Mouse (Mus musculus): ENCODE data around the gene S1pr4. TPM values are rescaled to one million over a fixed set of nuclear protein-coding genes. Genes with fewer than 3 reads are reported as not detected.

S1pr4 gene
- polyA plus RNA-seq, 1 experiment = 4.9 TPM

DNA sequence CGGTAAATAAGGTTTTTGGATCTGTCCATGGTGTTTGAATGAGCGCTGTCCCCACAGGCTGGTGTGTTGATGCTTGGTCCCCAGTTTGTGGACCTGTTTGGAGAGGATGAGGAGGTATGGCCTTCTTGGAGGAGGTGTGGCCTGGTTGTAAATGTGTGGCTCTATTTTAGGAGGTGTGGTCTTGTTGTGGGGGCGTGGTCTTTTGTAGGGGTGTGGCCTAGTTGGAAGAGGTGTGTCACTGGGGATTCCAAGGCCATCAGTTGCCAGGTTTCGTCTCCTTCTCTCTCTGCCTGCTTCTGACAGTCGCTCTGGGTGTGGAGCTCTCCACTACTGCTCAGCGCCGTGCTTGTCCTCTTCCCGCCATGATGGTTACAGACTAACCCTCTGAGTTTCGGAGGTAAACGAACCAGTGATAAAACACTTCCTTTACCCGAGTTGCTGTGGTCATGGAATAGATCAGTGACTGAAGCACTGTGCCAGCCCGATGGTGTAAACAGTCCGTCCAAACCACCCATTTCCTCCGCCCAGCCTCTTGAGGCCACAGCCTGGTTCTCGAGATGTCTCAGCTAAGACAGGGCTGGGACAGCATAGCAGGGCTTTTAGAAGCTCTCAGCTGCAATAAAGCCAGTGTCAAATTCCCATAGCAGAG lies 5.2 kb upstream of the S1pr4 start:
- H3K4me1 ChIP-seq (ENCODE audit: control insufficient read depth, insufficient read depth, low read length) = no peaks in the 10 kb centered on the region
- DNase-seq = no peak
- WGBS = 77% methylated on average over 15 of the region's 15 CpGs
- H3K27ac ChIP-seq (ENCODE audit: insufficient read depth, low read depth, low read length) = no peak overlapping the region
- no peaks in the 10 kb centered on the region for H3K27me3 ChIP-seq (replicated peaks; ENCODE audit: control insufficient read depth, insufficient read depth, low read length)
- no peak for TF ChIP-seq POLR2A (IDR thresholded peaks at IDR 0.05; ENCODE audit: low read depth, low read length)
- TF ChIP-seq CTCF (conservative IDR thresholded peaks at IDR 0.05; ENCODE audit: insufficient read depth, insufficient read length, low read depth, low read length) = no peak
- H3K36me3 ChIP-seq (ENCODE audit: control insufficient read depth, insufficient read depth, low read length) = no peaks in the 10 kb centered on the region
- no peak overlapping the region for H3K4me3 ChIP-seq (ENCODE audit: insufficient read depth, low read depth, low read length)

DNA sequence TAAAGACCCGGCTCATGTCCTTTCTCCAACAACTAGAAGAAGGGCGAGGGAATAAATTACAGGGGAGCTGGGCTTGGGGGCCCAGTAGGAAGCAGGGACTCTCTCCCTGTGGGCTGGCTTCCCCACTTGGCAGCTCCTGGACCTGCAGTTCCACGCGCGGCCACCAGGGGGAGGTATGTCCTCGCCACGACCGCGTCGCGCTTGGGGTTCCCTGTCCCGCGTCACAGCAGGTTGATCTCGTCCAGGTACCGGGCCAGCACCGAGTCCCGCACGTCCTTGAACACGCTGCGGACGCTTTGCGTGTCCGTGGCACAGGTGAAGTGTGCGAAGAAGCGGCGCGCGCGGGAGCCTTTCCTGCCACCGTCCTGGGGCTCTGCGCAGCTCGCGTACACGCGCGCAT lies 2.7 kb upstream of the S1pr4 start:
- TF ChIP-seq POLR2A (IDR thresholded peaks at IDR 0.05; ENCODE audit: low read depth, low read length) (no peak), CTCF (conservative IDR thresholded peaks at IDR 0.05; ENCODE audit: insufficient read depth, insufficient read length, low read depth, low read length) (peak; percentile 92)
- peak overlapping the region; percentile 37 for H3K4me3 ChIP-seq (ENCODE audit: insufficient read depth, low read depth, low read length)
- DNase-seq = peak; percentile 88
- 7% methylated on average over 36 of the region's 36 CpGs for WGBS
- no peaks in the 10 kb centered on the region for H3K4me1 ChIP-seq (ENCODE audit: control insufficient read depth, insufficient read depth, low read length)
- H3K27me3 ChIP-seq (replicated peaks; ENCODE audit: control insufficient read depth, insufficient read depth, low read length) = no peaks in the 10 kb centered on the region
- H3K36me3 ChIP-seq (ENCODE audit: control insufficient read depth, insufficient read depth, low read length) = no peaks in the 10 kb centered on the region
- no peak overlapping the region for H3K27ac ChIP-seq (ENCODE audit: insufficient read depth, low read depth, low read length)

DNA sequence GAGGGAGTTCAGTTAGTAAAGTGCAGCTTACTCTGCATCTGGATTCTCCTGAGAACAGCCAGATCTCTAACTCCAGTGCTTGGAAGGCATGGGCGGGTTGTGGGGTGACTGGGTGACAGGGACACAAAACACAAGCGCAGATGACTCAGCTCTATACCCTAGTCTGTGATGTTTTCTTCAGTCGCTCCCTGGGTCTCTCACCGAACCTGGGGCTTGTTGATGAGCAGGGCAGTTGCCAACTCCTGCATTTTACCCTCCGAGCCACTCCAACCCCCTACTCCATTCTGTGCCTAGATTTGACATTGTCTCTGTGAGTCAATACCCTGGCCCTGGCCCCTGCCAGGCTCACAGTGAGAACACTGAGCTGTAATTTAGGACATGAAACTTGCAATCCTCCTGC lies 1.9 kb upstream of the S1pr4 start:
- DNase-seq = no peak
- 89% methylated on average over 5 of the region's 5 CpGs for WGBS
- TF ChIP-seq POLR2A (IDR thresholded peaks at IDR 0.05; ENCODE audit: low read depth, low read length) (no peak), CTCF (conservative IDR thresholded peaks at IDR 0.05; ENCODE audit: insufficient read depth, insufficient read length, low read depth, low read length) (no peak)
- Histone ChIP-seq H3K4me1 (ENCODE audit: control insufficient read depth, insufficient read depth, low read length) (no peaks in the 10 kb centered on the region), H3K27ac (ENCODE audit: insufficient read depth, low read depth, low read length) (no peak overlapping the region), H3K36me3 (ENCODE audit: control insufficient read depth, insufficient read depth, low read length) (no peaks in the 10 kb centered on the region), H3K4me3 (ENCODE audit: insufficient read depth, low read depth, low read length) (no peak overlapping the region), H3K27me3 (replicated peaks; ENCODE audit: control insufficient read depth, insufficient read depth, low read length) (no peaks in the 10 kb centered on the region)

DNA sequence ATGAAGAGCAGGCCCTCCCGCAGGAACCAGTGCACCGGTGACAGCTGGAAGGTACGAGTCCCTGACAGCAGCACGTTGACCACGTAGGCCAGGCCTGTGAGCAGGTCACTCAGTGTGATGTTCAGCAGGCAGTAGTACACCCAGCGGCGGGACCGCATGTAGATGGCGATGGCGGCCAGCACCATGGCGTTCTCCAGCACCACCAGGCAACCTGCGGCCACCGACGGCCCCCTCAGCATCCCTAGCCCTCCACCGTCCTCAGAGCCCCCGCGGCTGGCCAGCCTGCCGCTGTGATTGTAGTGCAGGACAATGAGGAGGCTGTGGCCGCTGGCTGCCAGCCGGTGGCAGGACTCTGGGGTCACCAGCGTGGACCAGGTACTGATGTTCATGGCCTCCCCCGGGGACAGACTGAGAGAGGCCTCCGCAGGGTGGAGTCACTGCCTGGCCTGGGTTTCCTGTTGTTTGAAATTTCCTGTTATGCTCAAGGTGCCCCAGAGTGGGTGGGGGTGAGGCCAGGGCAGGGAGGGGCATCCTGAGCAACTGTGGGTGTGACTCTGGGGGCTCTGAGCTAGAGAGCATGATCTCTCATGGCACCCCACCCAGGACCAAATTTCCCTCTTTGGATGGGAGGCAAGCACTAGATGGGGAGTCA lies 556 bp downstream of the S1pr4 start:
- Histone ChIP-seq H3K27me3 (replicated peaks; ENCODE audit: control insufficient read depth, insufficient read depth, low read length) (no peaks in the 10 kb centered on the region), H3K4me1 (ENCODE audit: control insufficient read depth, insufficient read depth, low read length) (peaks cover 8% of the 10 kb centered on the region; the same call in 1 of the 2 replicates), H3K27ac (ENCODE audit: insufficient read depth, low read depth, low read length) (peak overlapping the region; percentile 61), H3K4me3 (ENCODE audit: insufficient read depth, low read depth, low read length) (peak overlapping the region; percentile 30), H3K36me3 (ENCODE audit: control insufficient read depth, insufficient read depth, low read length) (no peaks in the 10 kb centered on the region)
- 73% methylated on average over 23 of the region's 23 CpGs for WGBS
- no peak for TF ChIP-seq CTCF (conservative IDR thresholded peaks at IDR 0.05; ENCODE audit: insufficient read depth, insufficient read length, low read depth, low read length)
- no peak for TF ChIP-seq POLR2A (IDR thresholded peaks at IDR 0.05; ENCODE audit: low read depth, low read length)
- DNase-seq = peak; percentile 73

DNA sequence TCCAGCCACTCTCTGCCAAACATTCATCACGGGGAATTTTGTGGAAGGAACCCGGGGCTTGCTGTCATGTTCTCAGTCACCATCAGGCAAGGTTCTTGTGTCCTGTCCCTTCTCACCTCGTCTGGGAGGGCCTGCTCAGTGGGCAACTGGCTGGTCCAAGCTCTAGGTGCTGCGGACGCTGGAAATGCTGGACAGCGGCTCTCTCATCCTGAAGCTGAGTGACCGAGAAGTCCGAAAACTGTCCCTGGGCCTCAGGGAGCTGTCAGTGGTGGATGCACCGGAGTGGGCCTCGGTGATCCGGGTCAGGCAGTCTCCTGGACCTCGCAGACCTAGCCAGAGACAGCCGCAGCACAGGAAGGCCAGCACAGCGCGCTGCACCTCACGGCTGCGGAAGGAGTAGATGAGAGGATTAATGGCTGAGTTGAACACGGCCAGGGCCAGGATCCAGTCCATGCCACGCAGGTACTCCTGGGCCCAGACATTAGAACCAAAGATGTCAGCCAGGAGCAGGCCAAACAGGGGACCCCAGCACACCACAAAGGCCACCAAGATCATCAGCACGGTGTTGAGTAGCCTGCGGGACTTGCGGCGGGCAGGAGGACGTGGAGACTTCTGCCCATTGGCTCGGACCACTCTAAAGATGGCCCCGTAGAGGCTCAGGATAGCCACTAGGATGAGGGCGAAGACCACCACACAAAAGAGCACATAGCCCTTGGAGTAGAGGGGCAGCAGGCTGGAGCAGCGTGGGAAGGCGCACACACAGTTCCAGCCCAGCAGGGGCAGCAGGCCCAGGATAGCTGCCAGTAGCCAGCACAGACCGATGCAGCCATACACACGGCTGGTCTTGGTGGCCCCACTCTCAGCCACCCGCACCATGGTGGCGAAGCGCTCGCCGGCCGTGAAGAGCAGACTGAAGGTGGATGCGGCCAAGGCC lies 1.3 kb downstream of the S1pr4 start:
- no peaks in the 10 kb centered on the region for H3K36me3 ChIP-seq (ENCODE audit: control insufficient read depth, insufficient read depth, low read length)
- H3K27me3 ChIP-seq (replicated peaks; ENCODE audit: control insufficient read depth, insufficient read depth, low read length) = no peaks in the 10 kb centered on the region
- no peak for DNase-seq
- peaks cover 8% of the 10 kb centered on the region; the same call in 1 of the 2 replicates for H3K4me1 ChIP-seq (ENCODE audit: control insufficient read depth, insufficient read depth, low read length)
- peak overlapping the region; percentile 61 for H3K27ac ChIP-seq (ENCODE audit: insufficient read depth, low read depth, low read length)
- WGBS = 84% methylated on average over 38 of the region's 38 CpGs
- H3K4me3 ChIP-seq (ENCODE audit: insufficient read depth, low read depth, low read length) = peak overlapping the region; percentile 30
- TF ChIP-seq POLR2A (IDR thresholded peaks at IDR 0.05; ENCODE audit: low read depth, low read length) (no peak), CTCF (conservative IDR thresholded peaks at IDR 0.05; ENCODE audit: insufficient read depth, insufficient read length, low read depth, low read length) (no peak)

DNA sequence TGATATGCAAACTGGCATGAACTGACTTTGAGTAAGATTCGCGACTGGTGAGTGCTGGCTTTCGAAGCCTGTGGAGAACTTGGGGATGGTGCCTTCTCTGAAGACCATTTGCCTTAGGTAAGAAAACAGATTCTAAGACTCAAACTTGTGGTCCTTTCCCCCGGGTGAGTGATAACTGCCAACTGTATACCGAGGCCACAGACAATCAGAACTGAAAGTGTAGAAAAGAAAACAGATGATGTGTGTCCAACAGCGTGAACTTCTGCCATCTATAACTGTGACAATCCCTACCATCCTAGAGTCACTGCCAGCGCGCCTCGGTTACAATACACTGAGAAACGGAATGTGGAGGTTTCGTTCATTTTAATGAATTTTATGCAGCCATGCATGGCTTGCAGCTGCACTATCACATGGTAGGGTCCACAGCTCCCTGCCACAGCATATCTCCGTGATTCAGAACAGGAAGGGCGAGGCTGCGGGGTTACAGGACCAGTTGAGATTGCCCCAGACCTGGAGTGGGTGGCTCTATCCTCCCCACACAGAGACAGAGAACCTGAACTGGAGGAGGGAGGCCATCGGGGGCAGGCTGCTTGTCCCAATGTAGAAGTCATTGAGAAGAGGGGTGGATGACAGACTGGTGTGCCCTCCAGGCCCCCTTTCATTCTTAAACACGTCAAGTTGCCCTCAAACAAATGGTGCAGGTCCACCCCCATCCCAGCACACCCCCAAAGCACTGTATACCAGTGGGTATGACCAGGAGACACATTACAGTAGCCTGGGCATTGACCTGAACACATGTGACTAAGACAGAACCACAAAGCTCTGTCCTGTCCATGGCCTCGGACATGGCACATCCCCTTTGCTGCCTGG lies 2.3 kb downstream of the S1pr4 start:
- TF ChIP-seq CTCF (conservative IDR thresholded peaks at IDR 0.05; ENCODE audit: insufficient read depth, insufficient read length, low read depth, low read length) (no peak), POLR2A (IDR thresholded peaks at IDR 0.05; ENCODE audit: low read depth, low read length) (no peak)
- Histone ChIP-seq H3K27me3 (replicated peaks; ENCODE audit: control insufficient read depth, insufficient read depth, low read length) (no peaks in the 10 kb centered on the region), H3K27ac (ENCODE audit: insufficient read depth, low read depth, low read length) (no peak overlapping the region), H3K4me1 (ENCODE audit: control insufficient read depth, insufficient read depth, low read length) (peaks cover 8% of the 10 kb centered on the region; the same call in 1 of the 2 replicates), H3K4me3 (ENCODE audit: insufficient read depth, low read depth, low read length) (no peak overlapping the region), H3K36me3 (ENCODE audit: control insufficient read depth, insufficient read depth, low read length) (no peaks in the 10 kb centered on the region)
- DNase-seq = no peak
- WGBS = 73% methylated on average over 17 of the region's 17 CpGs

Measured in kidney, adult 2 months (tissue).